Mouse (Mus musculus): ENCODE measurements at regions not wholly inside any gene's neighbourhood (a gene's known extent, or its start where the extent isn't known, plus 50 kb on each side); places are given as distances from the start of the nearest gene placed in this dataset.
"Not testable (repeated sequence)": the region's sequence is repeated elsewhere in the genome, so short reads cannot be mapped to it uniquely, and the experiment has no call there.

GRCm38 (mm10) chr1:112486046-112486445 is 621.3 kb upstream of the Dsel start:
- not testable (repeated sequence) for DNase-seq

GRCm38 (mm10) chr1:112456047-112456446 is 591.3 kb upstream of the Dsel start:
- no peak for DNase-seq

- no peak for DNase-seq
These were observed 587.7 kb upstream of the Dsel start for GRCm38 (mm10) chr1:112452390-112452789.

- DNase-seq: no peak
These were observed 586.9 kb upstream of the Dsel start for GRCm38 (mm10) chr1:112451622-112452021.

- no peak for DNase-seq
These were observed 574.4 kb upstream of the Dsel start for GRCm38 (mm10) chr1:112439109-112439508.

GRCm38 (mm10) chr1:112416350-112417083 is 551.8 kb upstream of the Dsel start:
- DNase-seq: peak; percentile 2

GRCm38 (mm10) chr1:112388807-112389206 is 524.1 kb upstream of the Dsel start:
- peak; percentile 9 for DNase-seq

GRCm38 (mm10) chr1:112384015-112384414 is 519.3 kb upstream of the Dsel start:
- no peak for DNase-seq

- DNase-seq: no peak
These were observed 515.0 kb upstream of the Dsel start for GRCm38 (mm10) chr1:112379651-112380264.

GRCm38 (mm10) chr1:112378660-112379059 is 513.9 kb upstream of the Dsel start:
- peak; percentile 4 for DNase-seq

GRCm38 (mm10) chr1:112355816-112356215 is 491.1 kb upstream of the Dsel start:
- no peak for DNase-seq
